Mouse (Mus musculus) heart, postnatal 0 days (tissue): ENCODE results near the gene Stim2.

Experiments
- CTCF ChIP-seq: IDR thresholded peaks from 2 replicates; pipeline ENCODE4 v1.5.1; 2016; ENCODE audit warnings: antibody characterized with exemption, control low read depth, low read depth
- EP300 ChIP-seq: IDR thresholded peaks from 2 replicates; pipeline ENCODE4 v1.6.1; 2016; ENCODE audit warnings: antibody characterized with exemption, low read depth

GRCm38 (mm10) chr5:54017143-54017542 is 18.8 kb downstream of the Stim2 start:
- no peak for TF ChIP-seq CTCF
- TF ChIP-seq EP300, result no peak
